9 mouse cellular contexts compared by ENCODE assay signal in the genomic region with DNA sequence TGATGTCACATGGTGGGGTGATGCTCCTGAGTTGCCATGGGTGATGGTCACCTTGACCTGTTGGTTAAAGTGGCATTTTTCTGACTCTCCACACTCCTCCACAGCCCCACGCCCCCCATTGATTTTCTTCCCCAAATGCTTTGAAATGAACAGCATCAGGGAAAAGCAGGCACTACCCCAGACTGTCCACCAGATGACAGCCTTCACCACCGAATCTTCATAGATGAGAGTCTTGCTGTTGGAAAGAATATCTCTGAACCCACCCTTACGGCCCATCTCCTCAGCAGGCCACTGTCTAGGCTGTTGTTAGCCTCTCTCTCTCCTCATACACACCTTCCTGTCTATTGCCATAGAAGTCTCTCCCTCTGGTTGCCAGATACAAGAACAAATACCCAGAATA.
A peak's percentile ranks its signal among the peaks of the same experiment; 100 is the strongest.
DNase-seq lines count a peak whose midpoint lies in the region; ATAC-seq lines count a peak whose summit lies in the region.
"Had no signal": no experiment of that assay in that cellular context is flagged by ENCODE, and none has a peak within 500 bp of the region (broad histone marks: within the 10 kb centered on the region; RNA-seq: fewer than 3 reads in every experiment).

No protein-coding gene starts in this region.

- intact Hi-C loops in heart, postnatal 36 days (cut with DNase I), result loop anchor here (1.0 kb wide), 1 partner anchor 917 kb away; no protein-coding TSS in a partner anchor

- H3K4me1 ChIP-seq in hindbrain, embryonic 10.5 days (replicated peaks), result peaks cover 8% of the 10 kb centered on the region
- peaks cover 9% of the 10 kb centered on the region for H3K4me1 ChIP-seq in hindbrain, embryonic 13.5 days (replicated peaks)
- H3K4me1 ChIP-seq in intestine, embryonic 15.5 days (replicated peaks), result no peaks in the 10 kb centered on the region
- H3K4me1 ChIP-seq: embryonic facial prominence, embryonic 13.5 days had no signal

- DNase-seq in hindbrain, embryonic 10.5 days (ENCODE audit: low spot score), result peak; percentile 36
- peak; percentile 67 for DNase-seq in testis, postnatal 10 days (ENCODE audit: low spot score)
- no peak for DNase-seq in testis, postnatal 14 days (ENCODE audit: low spot score)
- DNase-seq in adrenal gland, postnatal 25 days, result peak; percentile 31
- peak; percentile 19 to 35 for DNase-seq in heart, postnatal 36 days
- peak; percentile 39 for DNase-seq in retina, postnatal 7 days (ENCODE audit: low read depth, low spot score)

- no peak; the same call in 1 of the 2 replicates for ATAC-seq in hindbrain, embryonic 13.5 days (ENCODE audit: low FRiP score)
- ATAC-seq in intestine, embryonic 15.5 days, result no peak

- no peaks in the 10 kb centered on the region for H3K9me3 ChIP-seq in hindbrain, embryonic 10.5 days
- no peaks in the 10 kb centered on the region for H3K9me3 ChIP-seq in hindbrain, embryonic 13.5 days
- H3K9me3 ChIP-seq in intestine, embryonic 15.5 days, result no peaks in the 10 kb centered on the region
- H3K9me3 ChIP-seq: embryonic facial prominence, embryonic 13.5 days had no signal

- 48% methylated on average over 3 of the region's 3 CpGs for WGBS in hindbrain, embryonic 10.5 days
- WGBS in hindbrain, embryonic 13.5 days, result 25% methylated on average over 3 of the region's 3 CpGs
- 20% methylated on average over 3 of the region's 3 CpGs for WGBS in intestine, embryonic 15.5 days

- no peak overlapping the region for H3K27ac ChIP-seq in hindbrain, embryonic 10.5 days
- no peak overlapping the region for H3K27ac ChIP-seq in hindbrain, embryonic 13.5 days
- no peak overlapping the region for H3K27ac ChIP-seq in intestine, embryonic 15.5 days
- H3K27ac ChIP-seq: embryonic facial prominence, embryonic 13.5 days had no signal

- H3K27me3 ChIP-seq in hindbrain, embryonic 10.5 days (ENCODE audit: insufficient read depth, poor library complexity, severe bottlenecking), result peaks cover 32% of the 10 kb centered on the region
- H3K27me3 ChIP-seq in hindbrain, embryonic 13.5 days, result peaks cover 16% of the 10 kb centered on the region; the same call in 1 of the 2 replicates
- no peaks in the 10 kb centered on the region; the same call in 1 of the 2 replicates for H3K27me3 ChIP-seq in intestine, embryonic 15.5 days (replicated peaks)
- H3K27me3 ChIP-seq: embryonic facial prominence, embryonic 13.5 days had no signal

- H3K36me3 ChIP-seq in hindbrain, embryonic 10.5 days, result no peaks in the 10 kb centered on the region
- no peaks in the 10 kb centered on the region for H3K36me3 ChIP-seq in hindbrain, embryonic 13.5 days
- H3K36me3 ChIP-seq in intestine, embryonic 15.5 days, result no peaks in the 10 kb centered on the region
- H3K36me3 ChIP-seq: embryonic facial prominence, embryonic 13.5 days had no signal

- H3K9ac ChIP-seq in hindbrain, embryonic 13.5 days, result no peak overlapping the region
- no peak overlapping the region for H3K9ac ChIP-seq in intestine, embryonic 15.5 days
- H3K9ac ChIP-seq: embryonic facial prominence, embryonic 13.5 days had no signal

- no peak overlapping the region for H3K4me3 ChIP-seq in hindbrain, embryonic 10.5 days
- no peak overlapping the region for H3K4me3 ChIP-seq in hindbrain, embryonic 13.5 days
- no peak overlapping the region for H3K4me3 ChIP-seq in intestine, embryonic 15.5 days (replicated peaks)
- H3K4me3 ChIP-seq: embryonic facial prominence, embryonic 13.5 days had no signal

- no peak overlapping the region for H3K4me2 ChIP-seq in hindbrain, embryonic 13.5 days
- H3K4me2 ChIP-seq in intestine, embryonic 15.5 days (replicated peaks), result no peak overlapping the region
- H3K4me2 ChIP-seq: embryonic facial prominence, embryonic 13.5 days had no signal
